Mouse (Mus musculus) cortical plate, adult 2 months (tissue): Measurements from ENCODE around the gene Pth2r.

Experiments used
- CTCF ChIP-seq: fragments of 200-500 bp; IDR thresholded peaks from 2 replicates; pipeline ENCODE4 v1.5.1; 2011; ENCODE audit warnings: mild to moderate bottlenecking, control low read depth, low read length; ENCODE audit not compliant: insufficient read depth; ENCODE audit errors: extremely low read depth
- POLR2A ChIP-seq: fragments of 200-500 bp; IDR thresholded peaks from 2 replicates; pipeline ENCODE4 v1.6.1; 2011; ENCODE audit warnings: mild to moderate bottlenecking, low read length, control low read depth; ENCODE audit not compliant: insufficient read depth; ENCODE audit errors: extremely low read depth

GRCm38 (mm10) chr1:65312896-65313295 is 31.0 kb downstream of the Pth2r start:
- TF ChIP-seq CTCF (no peak), POLR2A (no peak)
